Comparison of ENCODE assay signal across 17 mouse cellular contexts in the genomic region with DNA sequence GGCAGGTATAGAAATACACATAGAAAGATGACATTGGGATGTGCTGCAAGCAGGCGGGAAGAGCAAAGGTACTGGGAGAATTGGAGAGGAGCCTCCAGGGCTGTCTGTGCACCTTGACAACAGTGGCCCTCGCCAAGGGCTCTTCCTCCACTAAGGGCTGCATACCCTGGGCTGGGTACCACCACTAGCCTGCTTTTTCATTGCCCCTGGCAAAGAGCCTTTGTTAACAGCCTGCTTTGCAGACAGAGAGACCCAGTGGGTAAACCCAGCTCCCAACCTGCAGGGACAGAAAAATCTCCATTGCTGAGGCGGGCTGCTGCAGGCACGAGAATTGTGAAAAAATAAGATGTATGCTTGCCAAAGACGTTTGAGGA.
A peak's percentile ranks its signal among the peaks of the same experiment; 100 is the strongest.
DNase-seq lines count a peak whose midpoint lies in the region; ATAC-seq and TF ChIP-seq lines count a peak whose summit lies in the region.
"Had no signal": no experiment of that assay in that cellular context is flagged by ENCODE, and none has a peak within 500 bp of the region (broad histone marks: within the 10 kb centered on the region; RNA-seq: fewer than 3 reads in every experiment).

No protein-coding gene starts in this region.

- H3K9me3 ChIP-seq in heart, embryonic 13.5 days: no peaks in the 10 kb centered on the region
- H3K9me3 ChIP-seq in embryonic facial prominence, embryonic 12.5 days: no peaks in the 10 kb centered on the region
- no peaks in the 10 kb centered on the region for H3K9me3 ChIP-seq in forebrain, postnatal 0 days (ENCODE audit: low read length)
- no peaks in the 10 kb centered on the region for H3K9me3 ChIP-seq in midbrain, embryonic 15.5 days
- H3K9me3 ChIP-seq: liver, embryonic 12.5 days had no signal

- peaks cover 45% of the 10 kb centered on the region for H3K27me3 ChIP-seq in heart, embryonic 13.5 days (replicated peaks)
- H3K27me3 ChIP-seq in embryonic facial prominence, embryonic 12.5 days: no peaks in the 10 kb centered on the region
- no peaks in the 10 kb centered on the region for H3K27me3 ChIP-seq in forebrain, postnatal 0 days (ENCODE audit: insufficient read depth, low read length)
- no peaks in the 10 kb centered on the region for H3K27me3 ChIP-seq in midbrain, embryonic 15.5 days (replicated peaks)
- H3K27me3 ChIP-seq: Patski had no signal

- H3K27ac ChIP-seq in heart, embryonic 13.5 days (replicated peaks): no peak overlapping the region
- peak overlapping the region; percentile 64 for H3K27ac ChIP-seq in embryonic facial prominence, embryonic 12.5 days
- H3K27ac ChIP-seq in forebrain, postnatal 0 days (ENCODE audit: low read depth, low read length): no peak overlapping the region
- peak overlapping the region; percentile 81 for H3K27ac ChIP-seq in midbrain, embryonic 15.5 days
- H3K27ac ChIP-seq: liver, embryonic 12.5 days; macrophage; stomach, postnatal 0 days had no signal

- ATAC-seq in heart, embryonic 13.5 days (ENCODE audit: extremely low read depth, insufficient number of reproducible peaks, low FRiP score, low TSS enrichment): no peak
- ATAC-seq in embryonic facial prominence, embryonic 12.5 days (ENCODE audit: insufficient number of reproducible peaks, insufficient read depth, low FRiP score, low TSS enrichment): no peak
- peak; percentile 55 for ATAC-seq in forebrain, postnatal 0 days
- peak; percentile 74 for ATAC-seq in midbrain, embryonic 15.5 days (replicated peaks)
- ATAC-seq: liver, embryonic 12.5 days; Patski had no signal

- H3K4me2 ChIP-seq in heart, embryonic 13.5 days: peak overlapping the region; percentile 16; the same call in 1 of the 2 replicates
- H3K4me2 ChIP-seq in embryonic facial prominence, embryonic 12.5 days (replicated peaks): peak overlapping the region; percentile 14; the same call in 1 of the 2 replicates
- H3K4me2 ChIP-seq in forebrain, postnatal 0 days (ENCODE audit: low read depth): no peak overlapping the region; the same call in 1 of the 2 replicates
- H3K4me2 ChIP-seq in midbrain, embryonic 15.5 days: peak overlapping the region; percentile 24
- H3K4me2 ChIP-seq: liver, embryonic 12.5 days had no signal

- H3K36me3 ChIP-seq in heart, embryonic 13.5 days: no peaks in the 10 kb centered on the region
- H3K36me3 ChIP-seq in embryonic facial prominence, embryonic 12.5 days: no peaks in the 10 kb centered on the region
- H3K36me3 ChIP-seq in forebrain, postnatal 0 days (ENCODE audit: insufficient read depth): no peaks in the 10 kb centered on the region
- no peaks in the 10 kb centered on the region for H3K36me3 ChIP-seq in midbrain, embryonic 15.5 days (replicated peaks)
- H3K36me3 ChIP-seq: liver, embryonic 12.5 days had no signal

- no peak for TF ChIP-seq CTCF in forebrain, postnatal 0 days (IDR thresholded peaks at IDR 0.05; ENCODE audit: low read depth)

- H3K4me3 ChIP-seq in heart, embryonic 13.5 days: no peak overlapping the region
- H3K4me3 ChIP-seq in embryonic facial prominence, embryonic 12.5 days: no peak overlapping the region
- no peak overlapping the region for H3K4me3 ChIP-seq in forebrain, postnatal 0 days (ENCODE audit: low read depth, low read length)
- H3K4me3 ChIP-seq in midbrain, embryonic 15.5 days: no peak overlapping the region
- H3K4me3 ChIP-seq: liver, embryonic 12.5 days had no signal

- peaks cover 31% of the 10 kb centered on the region for H3K4me1 ChIP-seq in heart, embryonic 13.5 days
- peaks cover 43% of the 10 kb centered on the region for H3K4me1 ChIP-seq in embryonic facial prominence, embryonic 12.5 days
- peaks cover 19% of the 10 kb centered on the region for H3K4me1 ChIP-seq in forebrain, postnatal 0 days (ENCODE audit: insufficient read depth)
- H3K4me1 ChIP-seq in midbrain, embryonic 15.5 days: peaks cover 27% of the 10 kb centered on the region
- H3K4me1 ChIP-seq: liver, embryonic 12.5 days had no signal

- no peak overlapping the region for H3K9ac ChIP-seq in heart, embryonic 13.5 days
- H3K9ac ChIP-seq in embryonic facial prominence, embryonic 12.5 days: no peak overlapping the region
- no peak overlapping the region for H3K9ac ChIP-seq in forebrain, postnatal 0 days
- H3K9ac ChIP-seq in midbrain, embryonic 15.5 days: peak overlapping the region; percentile 23; the same call in 1 of the 2 replicates
- H3K9ac ChIP-seq: liver, embryonic 12.5 days had no signal

- 68% methylated on average over 5 of the region's 5 CpGs for WGBS in heart, embryonic 13.5 days
- 34% methylated on average over 5 of the region's 5 CpGs for WGBS in embryonic facial prominence, embryonic 12.5 days
- 19% methylated on average over 5 of the region's 5 CpGs for WGBS in forebrain, postnatal 0 days
- WGBS in midbrain, embryonic 15.5 days: 20% methylated on average over 5 of the region's 5 CpGs

- DNase-seq in heart, adult 8-10 months (ENCODE audit: low spot score): no peak
- no peak for DNase-seq in forebrain, postnatal 0 days
- no peak for DNase-seq in adrenal gland, postnatal 25 days
- DNase-seq in adrenal gland, adult 2 months: no peak
- no peak for DNase-seq in adrenal gland, postnatal 36 days
- DNase-seq: adrenal gland, adult 8-10 months; gastrocnemius, adult 2 months; heart, postnatal 10 days; kidney, adult 11 months; layer of hippocampus, adult 9-11 months had no signal

Comparison
In these comparisons a context has a peak if more than half of its experiments do, and no peak if none do; other contexts are left out.
1. ATAC-seq: peak in forebrain, postnatal 0 days (single experiment) and midbrain, embryonic 15.5 days (single experiment); none in heart, embryonic 13.5 days (single experiment) and embryonic facial prominence, embryonic 12.5 days (single experiment).
2. H3K27ac ChIP-seq: peak in embryonic facial prominence, embryonic 12.5 days (single experiment) and midbrain, embryonic 15.5 days (single experiment); none in heart, embryonic 13.5 days (single experiment) and forebrain, postnatal 0 days (single experiment).